Mouse (Mus musculus): ENCODE results near the gene Tpm3.

DNA sequence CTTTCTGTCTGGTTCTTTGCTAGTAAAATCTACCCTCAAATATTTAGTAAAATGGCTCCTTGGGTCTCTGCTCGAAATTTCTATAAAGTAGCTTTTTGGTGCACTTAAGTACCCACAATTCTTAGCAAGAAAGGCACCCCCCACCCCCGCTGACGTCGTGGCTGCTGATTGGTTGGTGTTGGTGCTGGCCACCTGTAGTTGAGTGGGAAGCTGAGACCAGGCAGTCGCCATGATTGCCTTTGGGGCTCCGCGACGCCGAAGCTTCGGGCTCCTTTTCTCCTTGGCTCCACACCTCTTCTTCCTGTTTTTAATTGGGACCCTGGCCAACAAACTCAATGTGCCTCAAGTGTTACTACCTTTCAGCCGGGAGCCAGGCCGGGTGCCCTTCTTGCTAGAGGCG lies 31.5 kb downstream of the Tpm3 start, which contains the start of gene Nup210l:
- no peak for TF ChIP-seq CTCF (IDR thresholded peaks at IDR 0.05; ENCODE audit: control insufficient read depth, insufficient read depth, low read length)
- no peak for TF ChIP-seq POLR2A (IDR thresholded peaks at IDR 0.05; ENCODE audit: borderline replicate concordance, control insufficient read depth, low read depth, low read length)

Measured in bone marrow, adult 2 months (tissue).